Mouse (Mus musculus) adrenal gland, postnatal 14 days (tissue): ENCODE measurements around the gene Syn1. TPM values are rescaled to one million over a fixed set of nuclear protein-coding genes. Genes with fewer than 3 reads are reported as not detected.
A peak's percentile ranks its signal among the peaks of the same experiment; 100 is the strongest.

Source experiments
- DNase-seq: peaks from one replicate; pipeline ENCODE4 v3.0.0; 2021; ENCODE audit warnings: mixed read lengths
- microRNA-seq, 2 experiments: library from miRNA; unstranded; fragments of <30 nt; microRNA quantifications; one replicate each; pipeline ENCODE4 v1.2.0; 2021
- total RNA-seq: library from RNA; stranded (reverse); gene quantifications from 2 replicates; pipeline ENCODE4 v1.2.3, GENCODE M21; 2021

The Syn1 gene
- total RNA-seq, 1 experiment from 2014 or later, result 7.9 TPM

DNA sequence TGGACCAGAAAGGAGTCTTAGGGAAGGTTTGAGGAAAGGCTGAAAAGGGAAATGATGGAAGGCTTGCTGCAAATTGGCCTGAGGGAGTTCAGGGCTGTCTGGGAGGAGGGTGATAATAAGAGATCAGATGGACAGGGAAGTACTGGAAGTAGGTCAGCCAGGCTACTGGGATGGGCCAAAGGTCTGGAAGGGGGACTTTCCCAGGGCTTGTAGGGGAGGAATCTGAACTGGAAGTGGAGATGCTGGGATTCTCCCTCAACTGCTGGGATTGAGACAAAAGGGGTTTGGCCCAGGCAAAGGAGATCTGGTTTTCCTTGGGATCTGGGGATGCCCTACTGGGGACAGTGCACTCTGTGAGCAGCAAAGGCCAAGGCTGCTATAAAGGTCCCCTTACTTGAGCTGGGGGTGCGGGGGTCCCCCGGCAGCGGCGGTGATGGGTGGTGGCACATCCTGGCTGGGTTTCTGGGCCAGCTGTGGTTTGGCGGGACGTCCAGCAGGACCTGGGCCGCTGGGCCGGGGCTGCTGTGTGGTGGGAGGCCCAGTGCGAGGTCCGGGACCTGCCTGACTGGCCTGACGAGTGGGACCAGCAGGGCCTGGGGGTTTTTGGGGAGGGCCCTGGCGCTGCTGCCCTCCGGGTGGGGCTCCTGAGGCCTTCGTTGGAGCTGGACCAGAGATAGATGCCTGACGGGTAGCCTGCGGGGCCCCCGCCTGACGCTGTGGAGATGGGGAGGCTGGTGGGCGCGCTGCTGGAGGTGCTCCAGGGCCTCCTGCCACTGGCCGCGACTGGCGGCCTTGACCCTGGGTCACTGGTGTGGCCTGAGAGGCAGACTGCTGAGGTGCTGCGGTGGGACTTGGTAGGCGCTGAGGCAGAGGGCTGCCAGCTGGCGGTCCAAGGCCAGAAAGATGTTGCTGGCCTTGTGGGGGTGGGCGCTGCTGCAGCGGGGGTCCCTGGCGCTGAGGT, 58.4 kb downstream of the Syn1 start:
- DNase-seq, result peak; percentile 40

DNA sequence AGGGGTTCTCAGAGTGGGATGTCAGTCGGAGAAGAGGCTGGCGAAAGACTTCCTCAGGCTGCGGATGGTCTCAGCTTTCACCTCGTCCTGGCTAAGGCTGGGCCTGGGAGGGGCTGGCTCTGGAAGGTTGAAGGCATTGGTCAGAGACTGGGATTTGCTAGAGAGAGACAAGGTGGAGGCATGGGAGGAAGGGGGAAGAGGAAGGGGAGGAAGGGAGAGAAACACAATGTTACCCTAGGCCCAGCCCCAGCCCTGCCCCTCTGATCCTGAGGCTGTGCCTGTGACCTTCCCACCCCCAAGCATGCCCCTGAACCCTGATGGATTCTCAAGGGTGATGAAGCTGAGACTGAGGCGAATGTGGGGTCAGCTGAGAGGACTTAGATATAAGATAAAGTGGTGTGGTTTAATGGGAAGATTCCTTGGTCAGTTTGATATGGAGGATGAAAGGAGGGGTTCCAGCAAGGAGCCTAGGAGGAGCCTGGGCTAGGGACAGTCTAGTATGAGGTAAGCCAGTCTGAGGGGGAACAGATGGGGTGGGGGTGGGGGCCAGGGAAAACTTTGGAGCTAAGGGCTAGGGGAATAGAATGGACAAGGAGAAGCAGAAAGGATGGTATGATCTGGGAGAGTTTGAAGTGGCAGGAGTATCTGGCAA, 59.2 kb downstream of the Syn1 start:
- no peak for DNase-seq

- DNase-seq, result no peak
Observed at GRCm38 (mm10) chrX:20853794-20854193, 67.0 kb downstream of the Syn1 start.

DNA sequence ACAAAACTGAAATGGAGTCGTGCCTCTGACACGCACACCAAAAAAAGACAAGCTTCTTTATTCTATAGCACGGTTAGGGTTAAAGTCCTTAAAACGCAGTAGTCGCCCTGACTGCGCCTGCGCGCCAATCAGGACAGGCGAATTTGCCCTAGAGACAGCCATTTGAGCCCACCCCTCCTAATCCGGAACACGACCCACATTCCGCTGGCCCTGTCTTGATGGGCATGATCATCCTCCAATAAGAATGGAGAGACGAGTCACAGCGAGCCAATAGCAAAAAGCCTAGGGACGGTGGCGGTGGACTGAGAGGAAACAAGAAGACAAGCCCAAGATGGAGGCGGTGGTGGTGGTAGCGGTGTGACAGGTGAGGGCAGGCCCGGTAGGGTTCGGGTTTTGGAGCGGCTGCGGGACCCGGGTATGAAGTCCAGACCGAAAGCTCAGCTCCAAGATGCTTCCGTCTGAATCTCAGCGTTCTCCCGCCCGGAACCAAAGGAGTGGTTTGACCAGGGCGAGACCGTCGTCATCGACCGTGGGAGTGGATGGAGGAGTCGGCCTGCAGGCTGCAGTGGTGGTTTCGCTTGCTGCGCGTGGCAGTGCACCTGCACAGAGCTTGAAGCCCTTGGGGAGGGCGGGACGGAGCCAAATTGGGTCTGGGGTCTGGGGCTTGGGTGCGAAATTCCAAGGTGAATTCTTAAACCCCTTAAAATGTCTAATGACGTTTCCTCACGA, 72.4 kb downstream of the Syn1 start:
- DNase-seq, result peak; percentile 92

GRCm38 (mm10) chrX:20847816-20848215, 73.0 kb downstream of the Syn1 start:
- DNase-seq, result no peak

DNA sequence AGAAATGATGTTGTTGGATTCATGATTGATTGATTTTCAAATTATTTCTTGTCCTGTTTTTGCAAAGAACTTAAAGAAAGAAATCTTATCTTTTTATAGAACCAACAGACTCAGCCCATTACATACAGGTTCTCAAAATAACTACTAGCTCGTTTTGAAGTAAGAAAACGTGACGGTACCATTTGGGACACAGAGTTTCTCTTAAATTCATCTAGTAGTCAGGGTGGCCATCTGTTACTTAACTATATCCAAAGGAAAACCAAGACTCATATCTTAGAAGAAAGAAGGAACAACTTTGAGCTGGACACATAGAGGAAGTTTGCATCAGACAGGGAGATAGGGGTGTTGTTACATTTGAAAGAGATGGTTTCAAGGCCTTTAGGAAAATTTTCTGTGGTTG, 73.6 kb downstream of the Syn1 start:
- DNase-seq, result no peak

GRCm38 (mm10) chrX:20828934-20829333, 91.9 kb downstream of the Syn1 start:
- DNase-seq, result peak; percentile 73

DNA sequence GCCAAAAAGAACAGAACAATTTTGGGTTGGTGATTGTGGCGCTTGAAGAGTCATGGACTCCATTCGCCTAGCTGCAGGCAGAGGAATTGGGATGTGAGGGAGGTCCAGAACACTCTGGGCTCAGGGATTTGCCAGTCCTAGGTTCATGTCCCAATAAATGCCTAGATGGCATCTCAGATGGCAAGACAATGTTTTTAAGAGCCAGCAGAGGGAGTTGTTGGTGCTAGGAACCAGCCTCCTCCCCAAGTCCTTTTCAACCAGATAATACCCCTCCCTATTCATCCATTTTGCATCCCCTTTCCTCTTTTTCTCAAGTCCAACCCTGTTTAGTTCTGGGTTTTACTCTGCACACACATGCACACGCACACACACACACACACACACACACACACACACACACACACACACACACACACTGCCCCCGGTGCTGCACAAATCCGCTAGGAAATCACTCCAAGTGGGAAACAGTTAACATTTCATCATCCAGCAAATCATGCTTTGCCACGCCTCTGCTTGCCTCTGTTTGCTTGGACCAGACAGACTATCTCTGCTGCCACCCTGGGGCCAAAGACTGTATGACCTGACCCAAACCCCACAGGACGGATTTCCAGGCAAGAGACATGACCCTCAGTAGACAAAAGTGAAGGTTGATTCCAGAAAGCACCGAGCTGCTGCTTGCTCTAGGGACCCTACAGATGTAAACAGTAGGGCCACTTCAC, 100.9 kb downstream of the Syn1 start:
- peak; percentile 79 for DNase-seq

GRCm38 (mm10) chrX:20819204-20819628, 101.6 kb downstream of the Syn1 start:
- DNase-seq, result peak; percentile 93

- peak; percentile 69 for DNase-seq
Observed at GRCm38 (mm10) chrX:20816974-20817373, 103.8 kb downstream of the Syn1 start.

Small RNA genes within 50 kb of the gene (microRNA-seq; reads per million reads assigned to microRNA genes)
- gene Gm24824 (0 reads per million in 2 experiments), gene Mir5617 (0.43 to 0.76 reads per million in 2 experiments)

Other genes with a start within 250 kb of the Syn1 start
- 164 and 183 TPM in 2 replicates for gene Cdk16, start 233.1 kb downstream of the Syn1 start, total RNA-seq
- 23.2 and 24.3 TPM in 2 replicates for gene Usp11, start 217.1 kb downstream of the Syn1 start, total RNA-seq
- gene Araf, start 123.2 kb downstream of the Syn1 start, total RNA-seq, result 96.3 and 102 TPM in 2 replicates
- 26.3 and 27.4 TPM in 2 replicates for gene Timp1, start 50.8 kb downstream of the Syn1 start, total RNA-seq
- 15.1 and 20.4 TPM in 2 replicates for gene Cfp, start 10.6 kb upstream of the Syn1 start, total RNA-seq
- gene Elk1, start 29.6 kb upstream of the Syn1 start, total RNA-seq, result 13.1 and 14.4 TPM in 2 replicates
- gene Uxt, start 41.0 kb upstream of the Syn1 start, total RNA-seq, result 37.8 and 40.2 TPM in 2 replicates
- gene Zfp182, start 141.3 kb upstream of the Syn1 start, total RNA-seq, result 7.0 and 9.9 TPM in 2 replicates
- not detected in 2 replicates for gene Spaca5, start 147.4 kb upstream of the Syn1 start, total RNA-seq
- gene Zfp300, start 168.5 kb upstream of the Syn1 start, total RNA-seq, result 1.7 and 2.5 TPM in 2 replicates
- gene Ssxa1, start 194.8 kb upstream of the Syn1 start, total RNA-seq, result not detected in 2 replicates